Mouse (Mus musculus) neural tube, embryonic 15.5 days (tissue): ENCODE measurements around the gene Mgarp. TPM values are rescaled to one million over a fixed set of nuclear protein-coding genes. Genes with fewer than 3 reads are reported as not detected.

ENCODE experiments used
- ATAC-seq: fragments of 200-750 bp; cut with Nextera tagmentation; 2 replicates; pipeline ENCODE4 v1.8.0; 2017; ENCODE audit warnings: mild to moderate bottlenecking, moderate TSS enrichment, moderate library complexity; ENCODE audit not compliant: low FRiP score
- H3K27ac ChIP-seq: fragments of 300-500 bp; sonication (generic); replicated peaks from 2 replicates; pipeline ENCODE4 v1.5.1; 2015; ENCODE audit warnings: mild to moderate bottlenecking, inconsistent platforms
- H3K27me3 ChIP-seq: fragments of 300-500 bp; sonication (generic); replicated peaks from 2 replicates; pipeline ENCODE4 v1.6.1; 2015; ENCODE audit warnings: inconsistent platforms
- H3K36me3 ChIP-seq: fragments of 300-500 bp; sonication (generic); 2 replicates; pipeline ENCODE4 v1.6.1; 2015; ENCODE audit warnings: inconsistent platforms
- H3K4me1 ChIP-seq: fragments of 300-500 bp; sonication (generic); 2 replicates; pipeline ENCODE4 v1.6.1; 2015; ENCODE audit warnings: inconsistent platforms
- H3K4me2 ChIP-seq: fragments of 300-500 bp; sonication (generic); 2 replicates; pipeline ENCODE4 v1.6.1; 2015; ENCODE audit warnings: inconsistent platforms, mild to moderate bottlenecking, moderate library complexity
- H3K4me3 ChIP-seq: fragments of 300-500 bp; sonication (generic); replicated peaks from 2 replicates; pipeline ENCODE4 v1.5.1; 2015; ENCODE audit warnings: mild to moderate bottlenecking, inconsistent platforms
- H3K9ac ChIP-seq: fragments of 300-500 bp; sonication (generic); replicated peaks from 2 replicates; pipeline ENCODE4 v1.6.1; 2015; ENCODE audit warnings: mild to moderate bottlenecking, inconsistent platforms
- H3K9me3 ChIP-seq: fragments of 300-500 bp; sonication (generic); replicated peaks from 2 replicates; pipeline ENCODE4 v1.6.1; 2016; ENCODE audit warnings: inconsistent platforms
- WGBS: fragments of 180-500 bp; shearing (Covaris S2); methylation state at CpG from one replicate; pipeline ENCODE4 v1.1.7; 2015; ENCODE audit warnings: mixed read lengths; 5-methylcytosine and 5-hydroxymethylcytosine counted together
- polyA plus RNA-seq: library from polyadenylated mRNA; unstranded; fragments of >200 nt; fragmentation: Nextera tagmentation; extraction: Ambion mirVana; gene quantifications from 2 replicates; pipeline ENCODE4 v1.2.1, GENCODE M21; 2015

Gene Mgarp
- polyA plus RNA-seq, 1 experiment from 2014 or later = 0.81 TPM

- no peaks in the 10 kb centered on the region for H3K9me3 ChIP-seq
- no peak overlapping the region for H3K4me3 ChIP-seq
- no peak overlapping the region for H3K4me2 ChIP-seq
- ATAC-seq = no peak
- 70% methylated on average over 5 of the region's 5 CpGs for WGBS
- no peaks in the 10 kb centered on the region for H3K27me3 ChIP-seq
- H3K9ac ChIP-seq = no peak overlapping the region
- H3K27ac ChIP-seq = no peak overlapping the region
- no peaks in the 10 kb centered on the region for H3K36me3 ChIP-seq
- no peaks in the 10 kb centered on the region for H3K4me1 ChIP-seq
These were observed 16.5 kb downstream of the Mgarp start for GRCm38 (mm10) chr3:51379786-51380659.

- Histone ChIP-seq H3K27me3 (no peaks in the 10 kb centered on the region), H3K4me1 (no peaks in the 10 kb centered on the region), H3K9ac (no peak overlapping the region), H3K4me2 (peak overlapping the region; percentile 49), H3K9me3 (no peaks in the 10 kb centered on the region), H3K27ac (no peak overlapping the region), H3K4me3 (0 out of 2 replicates have a peak overlapping the region, but pooled peaks have one; percentile 9), H3K36me3 (no peaks in the 10 kb centered on the region)
- WGBS = 88% methylated on average over 3 of the region's 3 CpGs
- no peak for ATAC-seq
These were observed 17.9 kb downstream of the Mgarp start for GRCm38 (mm10) chr3:51378665-51378946.

- Histone ChIP-seq H3K27ac (no peak overlapping the region), H3K9ac (0 out of 2 replicates have a peak overlapping the region, but pooled peaks have one; percentile 1), H3K9me3 (no peaks in the 10 kb centered on the region), H3K4me1 (no peaks in the 10 kb centered on the region), H3K4me3 (peak overlapping the region; percentile 9), H3K36me3 (no peaks in the 10 kb centered on the region), H3K27me3 (no peaks in the 10 kb centered on the region), H3K4me2 (peak overlapping the region; percentile 49)
- 0 out of 2 replicates have a peak, but pooled peaks have one; percentile 35 for ATAC-seq
- WGBS = 49% methylated on average over 31 of the region's 31 CpGs
These were observed 18.5 kb downstream of the Mgarp start for GRCm38 (mm10) chr3:51377878-51378664.

- Histone ChIP-seq H3K9ac (no peak overlapping the region), H3K36me3 (no peaks in the 10 kb centered on the region), H3K4me2 (no peak overlapping the region), H3K9me3 (no peaks in the 10 kb centered on the region), H3K27me3 (no peaks in the 10 kb centered on the region), H3K4me1 (no peaks in the 10 kb centered on the region), H3K27ac (no peak overlapping the region), H3K4me3 (no peak overlapping the region)
- no peak for ATAC-seq
- 88% methylated on average over 19 of the region's 19 CpGs for WGBS
These were observed 21.0 kb downstream of the Mgarp start for GRCm38 (mm10) chr3:51375307-51376265.

GRCm38 (mm10) chr3:51373544-51373943, 23.0 kb downstream of the Mgarp start:
- 83% methylated on average over 5 of the region's 5 CpGs for WGBS
- Histone ChIP-seq H3K4me3 (no peak overlapping the region), H3K4me2 (no peak overlapping the region), H3K27me3 (no peaks in the 10 kb centered on the region), H3K9ac (no peak overlapping the region), H3K27ac (no peak overlapping the region), H3K36me3 (no peaks in the 10 kb centered on the region), H3K4me1 (no peaks in the 10 kb centered on the region), H3K9me3 (no peaks in the 10 kb centered on the region)
- no peak for ATAC-seq

- no peaks in the 10 kb centered on the region for H3K9me3 ChIP-seq
- H3K4me3 ChIP-seq = no peak overlapping the region
- 82% methylated on average over 5 of the region's 5 CpGs for WGBS
- H3K27me3 ChIP-seq = no peaks in the 10 kb centered on the region
- H3K9ac ChIP-seq = no peak overlapping the region
- H3K4me1 ChIP-seq = no peaks in the 10 kb centered on the region
- ATAC-seq = no peak
- H3K36me3 ChIP-seq = no peaks in the 10 kb centered on the region
- no peak overlapping the region for H3K4me2 ChIP-seq
- H3K27ac ChIP-seq = no peak overlapping the region
These were observed 23.7 kb downstream of the Mgarp start for GRCm38 (mm10) chr3:51372883-51373282.

- WGBS = 74% methylated on average over 2 of the region's 2 CpGs
- H3K36me3 ChIP-seq = no peaks in the 10 kb centered on the region
- no peaks in the 10 kb centered on the region for H3K27me3 ChIP-seq
- H3K9ac ChIP-seq = no peak overlapping the region
- ATAC-seq = no peak
- H3K4me3 ChIP-seq = no peak overlapping the region
- no peak overlapping the region for H3K4me2 ChIP-seq
- H3K4me1 ChIP-seq = no peaks in the 10 kb centered on the region
- no peaks in the 10 kb centered on the region for H3K9me3 ChIP-seq
- no peak overlapping the region for H3K27ac ChIP-seq
These were observed 24.7 kb downstream of the Mgarp start for GRCm38 (mm10) chr3:51371826-51372225.

- Histone ChIP-seq H3K9ac (no peak overlapping the region), H3K36me3 (no peaks in the 10 kb centered on the region), H3K27ac (no peak overlapping the region), H3K4me2 (no peak overlapping the region), H3K27me3 (peaks cover 6% of the 10 kb centered on the region; the same call in 1 of the 2 replicates), H3K4me3 (no peak overlapping the region), H3K9me3 (no peaks in the 10 kb centered on the region), H3K4me1 (peaks cover 10% of the 10 kb centered on the region)
- no peak for ATAC-seq
- 81% methylated on average over 4 of the region's 4 CpGs for WGBS
These were observed 28.5 kb downstream of the Mgarp start for GRCm38 (mm10) chr3:51368011-51368410.

GRCm38 (mm10) chr3:51366926-51367325, 29.6 kb downstream of the Mgarp start:
- 66% methylated on average over 4 of the region's 4 CpGs for WGBS
- H3K4me3 ChIP-seq = no peak overlapping the region
- peaks cover 6% of the 10 kb centered on the region; the same call in 1 of the 2 replicates for H3K27me3 ChIP-seq

GRCm38 (mm10) chr3:51365517-51365882, 31.0 kb downstream of the Mgarp start:
- peaks cover 10% of the 10 kb centered on the region for H3K27me3 ChIP-seq
- ATAC-seq = no peak
- no peak overlapping the region; the same call in 1 of the 2 replicates for H3K27ac ChIP-seq
- WGBS = 14% methylated on average over 3 of the region's 3 CpGs
- peak overlapping the region; percentile 84 for H3K4me2 ChIP-seq
- H3K9ac ChIP-seq = peak overlapping the region; percentile 46; the same call in 1 of the 2 replicates
- no peaks in the 10 kb centered on the region for H3K9me3 ChIP-seq
- no peaks in the 10 kb centered on the region for H3K36me3 ChIP-seq
- peak overlapping the region; percentile 41 for H3K4me3 ChIP-seq
- H3K4me1 ChIP-seq = peaks cover 10% of the 10 kb centered on the region

More at GRCm38 (mm10) chr3:51366926-51367325, 29.6 kb downstream of the Mgarp start:
- Histone ChIP-seq H3K4me2 (no peak overlapping the region), H3K9me3 (no peaks in the 10 kb centered on the region), H3K36me3 (no peaks in the 10 kb centered on the region), H3K27ac (no peak overlapping the region), H3K4me1 (peaks cover 10% of the 10 kb centered on the region), H3K9ac (no peak overlapping the region)
- no peak for ATAC-seq
